Mouse (Mus musculus): ENCODE measurements around the gene Gm14781. TPM values are rescaled to one million over a fixed set of nuclear protein-coding genes. Genes with fewer than 3 reads are reported as not detected.
"Not testable (repeated sequence)": the region's sequence is repeated elsewhere in the genome, so short reads cannot be mapped to it uniquely, and the experiment has no call there.

Gene Gm14781
- not detected for total RNA-seq (2021)
- long read RNA-seq, experiment 1: 0 reads
- long read RNA-seq, experiment 2: 0 reads

DNA sequence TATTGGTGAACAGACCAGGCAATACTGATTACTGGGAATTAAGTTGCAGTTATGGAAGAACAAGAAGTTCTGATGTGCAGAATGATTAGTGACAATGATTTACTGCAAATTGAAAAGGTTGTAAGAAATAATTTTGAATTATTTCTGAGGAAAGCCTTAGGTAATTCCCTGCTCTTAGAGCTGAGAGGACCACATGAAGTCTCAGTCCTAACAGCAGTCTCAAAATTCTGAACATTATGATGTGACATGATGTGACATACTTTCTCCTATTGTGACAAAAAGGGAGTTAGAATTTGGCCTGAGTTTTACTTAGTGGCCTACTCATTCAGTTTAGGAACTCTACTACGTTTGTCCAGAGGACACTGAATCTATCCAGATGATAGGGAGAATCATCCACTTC, at the start of gene Gm14781:
TSS of gene Gm14781 (plus strand) at position 301 of the 400 bp plus-strand sequence.
- not testable (repeated sequence) for DNase-seq (ENCODE audit: low spot score)

GRCm38 (mm10) chrX:91654964-91655575, 23.1 kb downstream of the Gm14781 start:
- DNase-seq (ENCODE audit: low spot score): not testable (repeated sequence)

Other genes with a start within 250 kb of the Gm14781 start
- gene Gm5072, start 239.7 kb upstream of the Gm14781 start, total RNA-seq (2021): not detected
- not detected for gene Gm8914, start 152.1 kb upstream of the Gm14781 start, total RNA-seq (2021)
- gene 1700084M14Rik, start 56.3 kb upstream of the Gm14781 start, total RNA-seq (2021): not detected
- not detected for gene Mageb5, start 150.8 kb downstream of the Gm14781 start, total RNA-seq (2021)

Measured in gastrocnemius, adult 18-20 months (tissue).